Mouse (Mus musculus): ENCODE measurements around the gene Ankfn1. TPM values are rescaled to one million over a fixed set of nuclear protein-coding genes. Genes with fewer than 3 reads are reported as not detected.

The Ankfn1 gene
- polyA plus RNA-seq, 1 experiment from 2014 or later: 0.52 TPM

DNA sequence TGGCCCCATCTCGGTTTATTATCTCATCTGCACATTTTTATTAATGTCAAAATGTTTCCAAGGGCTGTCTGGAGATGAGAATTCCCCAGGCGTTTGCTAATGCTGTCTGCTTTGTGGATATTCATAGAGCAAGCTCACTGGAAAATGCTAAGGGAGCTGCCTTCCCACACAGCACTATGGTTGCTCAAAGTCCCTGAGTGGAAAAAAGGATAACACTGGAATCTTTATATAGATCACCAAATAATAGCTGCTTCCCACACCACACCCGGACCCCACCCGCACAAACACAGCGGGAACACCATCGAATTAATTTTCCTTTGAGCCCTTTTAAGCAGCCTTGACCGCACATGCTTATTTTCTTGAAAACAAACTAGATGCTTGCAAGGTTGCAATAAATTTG, 169.4 kb downstream of the Ankfn1 start:
- no peaks in the 10 kb centered on the region for H3K36me3 ChIP-seq
- no peak overlapping the region for H3K27ac ChIP-seq
- H3K9me3 ChIP-seq: no peaks in the 10 kb centered on the region
- H3K4me1 ChIP-seq: peaks cover 10% of the 10 kb centered on the region; the same call in 1 of the 2 replicates
- no peak overlapping the region for H3K4me2 ChIP-seq (replicated peaks)
- no peak for ATAC-seq (ENCODE audit: low FRiP score, low read depth)
- H3K4me3 ChIP-seq: no peak overlapping the region
- WGBS: 74% methylated on average over 7 of the region's 7 CpGs
- no peak overlapping the region for H3K9ac ChIP-seq
- peaks cover 16% of the 10 kb centered on the region for H3K27me3 ChIP-seq

DNA sequence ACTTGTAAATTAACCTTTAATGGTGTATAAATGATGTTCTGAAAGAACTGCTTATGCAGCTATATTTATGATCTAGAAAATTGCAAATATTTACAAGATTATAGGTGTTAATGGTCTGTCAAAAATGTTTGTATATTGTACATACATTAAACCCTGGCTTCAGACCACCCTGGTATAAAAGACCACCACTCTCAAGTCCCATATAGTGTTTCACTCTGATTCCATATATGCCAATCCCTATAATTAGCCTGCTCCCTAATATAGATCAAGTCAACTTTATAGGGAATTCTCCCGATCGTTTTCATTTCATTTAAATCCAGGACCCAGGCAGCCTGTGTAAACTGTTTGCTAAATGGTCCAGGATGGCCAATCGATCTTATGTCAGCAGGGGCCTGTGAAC, 170.2 kb downstream of the Ankfn1 start:
- Histone ChIP-seq H3K4me2 (replicated peaks) (no peak overlapping the region), H3K4me3 (no peak overlapping the region), H3K27me3 (peaks cover 16% of the 10 kb centered on the region), H3K36me3 (no peaks in the 10 kb centered on the region), H3K9me3 (no peaks in the 10 kb centered on the region), H3K4me1 (peaks cover 10% of the 10 kb centered on the region; the same call in 1 of the 2 replicates), H3K27ac (no peak overlapping the region), H3K9ac (no peak overlapping the region)
- no peak for ATAC-seq (ENCODE audit: low FRiP score, low read depth)
- WGBS: 37% methylated on average over 3 of the region's 3 CpGs

DNA sequence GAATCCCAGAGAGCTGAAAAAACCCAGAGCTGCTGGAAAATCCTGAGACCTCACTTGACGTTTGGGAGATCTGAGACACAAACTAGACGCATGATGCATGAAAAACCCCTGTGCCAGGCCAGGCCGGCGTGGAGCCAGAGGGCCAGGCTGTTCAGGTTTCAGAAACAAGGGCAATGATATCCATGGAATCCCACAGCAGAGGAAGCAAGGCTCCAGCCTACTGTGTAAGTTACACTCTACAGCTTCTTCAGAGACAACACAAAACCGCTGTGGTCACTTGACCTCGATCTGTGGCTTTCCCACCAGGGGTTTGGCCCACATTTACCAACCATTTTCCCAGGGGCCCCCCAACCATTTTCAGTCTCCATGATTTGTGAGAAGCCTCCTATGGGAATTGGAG, 171.1 kb downstream of the Ankfn1 start:
- no peak overlapping the region for H3K4me2 ChIP-seq (replicated peaks)
- ATAC-seq (ENCODE audit: low FRiP score, low read depth): no peak
- H3K36me3 ChIP-seq: no peaks in the 10 kb centered on the region
- H3K27ac ChIP-seq: no peak overlapping the region
- 69% methylated on average over 6 of the region's 6 CpGs for WGBS
- H3K9ac ChIP-seq: no peak overlapping the region
- peaks cover 6% of the 10 kb centered on the region; the same call in 1 of the 2 replicates for H3K4me1 ChIP-seq
- no peaks in the 10 kb centered on the region for H3K9me3 ChIP-seq
- no peak overlapping the region for H3K4me3 ChIP-seq
- peaks cover 16% of the 10 kb centered on the region for H3K27me3 ChIP-seq

DNA sequence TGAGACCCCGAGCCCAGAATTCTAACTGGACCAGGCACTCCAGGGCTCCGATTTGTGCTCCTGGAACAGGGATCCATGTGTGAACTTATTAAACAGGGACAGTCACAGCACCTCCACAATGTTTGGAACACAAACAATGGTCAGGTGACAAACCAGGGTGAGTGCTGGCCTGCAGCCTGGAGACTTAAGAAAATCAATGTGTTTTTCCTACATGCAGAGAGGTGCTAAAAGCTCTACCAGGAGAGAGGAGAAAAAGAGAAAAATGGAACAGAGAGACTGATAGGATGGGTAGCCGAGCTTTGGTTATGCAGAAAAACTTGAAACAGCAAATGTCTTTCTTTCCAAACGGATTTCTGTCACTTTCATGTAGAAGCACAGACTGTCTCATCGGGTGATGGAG, 174.5 kb downstream of the Ankfn1 start:
- Histone ChIP-seq H3K9me3 (no peaks in the 10 kb centered on the region), H3K4me2 (replicated peaks) (no peak overlapping the region), H3K9ac (no peak overlapping the region), H3K4me1 (peaks cover 6% of the 10 kb centered on the region; the same call in 1 of the 2 replicates), H3K4me3 (no peak overlapping the region), H3K36me3 (no peaks in the 10 kb centered on the region), H3K27me3 (peaks cover 7% of the 10 kb centered on the region; the same call in 1 of the 2 replicates), H3K27ac (no peak overlapping the region)
- no peak for ATAC-seq (ENCODE audit: low FRiP score, low read depth)
- WGBS: 80% methylated on average over 5 of the region's 5 CpGs

DNA sequence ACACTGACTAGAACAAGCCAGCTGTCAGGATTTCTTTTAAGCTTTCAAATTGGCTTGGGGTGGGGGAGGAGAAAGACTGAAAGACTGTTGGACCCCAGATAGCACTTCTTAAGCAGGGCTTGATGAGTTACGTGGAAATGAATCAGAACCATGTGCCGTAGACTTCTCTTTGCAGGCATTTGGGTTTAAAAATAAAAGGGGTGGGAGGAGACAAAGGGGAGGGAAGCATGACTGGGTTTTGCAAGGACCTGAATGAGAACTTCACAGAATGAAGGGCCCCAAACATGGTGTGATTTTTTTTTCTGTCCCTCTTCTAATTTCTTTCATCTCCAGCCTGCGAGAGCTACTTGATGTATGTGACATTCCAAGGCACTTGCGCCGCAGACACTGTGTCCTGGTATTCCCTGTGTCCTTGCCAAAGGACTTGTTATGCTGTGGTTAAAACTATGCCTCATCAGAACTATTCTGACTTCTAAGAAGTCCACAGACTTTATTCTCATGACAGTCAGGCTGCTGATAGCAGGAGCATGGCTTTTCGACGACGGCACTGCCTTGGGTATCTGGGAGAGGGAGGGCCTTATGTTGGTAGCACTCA, 176.4 kb downstream of the Ankfn1 start:
- Histone ChIP-seq H3K9ac (no peak overlapping the region), H3K9me3 (no peaks in the 10 kb centered on the region), H3K27ac (no peak overlapping the region), H3K27me3 (peaks cover 7% of the 10 kb centered on the region; the same call in 1 of the 2 replicates), H3K4me3 (no peak overlapping the region), H3K36me3 (no peaks in the 10 kb centered on the region), H3K4me2 (replicated peaks) (no peak overlapping the region), H3K4me1 (no peaks in the 10 kb centered on the region)
- 66% methylated on average over 8 of the region's 8 CpGs for WGBS
- no peak for ATAC-seq (ENCODE audit: low FRiP score, low read depth)

DNA sequence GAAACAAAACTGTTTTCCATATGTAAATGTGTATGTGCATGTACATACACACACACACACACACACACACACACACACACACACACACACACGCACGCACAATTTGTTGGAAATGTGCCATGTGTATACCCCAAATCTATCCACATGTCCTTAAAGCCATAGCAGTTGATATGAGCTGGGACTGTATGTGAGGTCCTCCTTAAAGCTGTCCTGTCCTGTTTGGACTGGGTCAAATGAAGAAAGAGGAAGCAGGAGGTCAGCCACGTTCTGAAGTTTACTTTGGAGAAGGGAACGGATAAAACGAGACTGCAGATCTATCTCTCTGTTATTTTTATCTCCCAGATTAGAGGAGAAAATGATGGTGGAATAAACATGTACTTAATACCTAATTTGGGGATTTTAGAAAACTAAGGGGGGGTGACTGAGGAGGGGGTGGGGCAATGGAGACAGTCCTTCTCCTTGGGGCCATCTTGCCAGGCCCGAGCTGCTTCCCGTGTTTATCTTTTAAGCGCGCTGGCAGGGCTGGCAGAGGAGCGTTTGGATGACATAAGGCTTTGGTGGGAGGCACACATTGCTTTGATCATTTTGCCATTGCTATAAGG, 187.1 kb downstream of the Ankfn1 start:
- H3K4me2 ChIP-seq (replicated peaks): no peak overlapping the region
- no peaks in the 10 kb centered on the region for H3K27me3 ChIP-seq
- H3K9me3 ChIP-seq: no peaks in the 10 kb centered on the region
- H3K9ac ChIP-seq: no peak overlapping the region
- no peak overlapping the region for H3K27ac ChIP-seq
- ATAC-seq (ENCODE audit: low FRiP score, low read depth): no peak
- no peaks in the 10 kb centered on the region for H3K36me3 ChIP-seq
- no peaks in the 10 kb centered on the region for H3K4me1 ChIP-seq
- H3K4me3 ChIP-seq: no peak overlapping the region
- 79% methylated on average over 10 of the region's 10 CpGs for WGBS

DNA sequence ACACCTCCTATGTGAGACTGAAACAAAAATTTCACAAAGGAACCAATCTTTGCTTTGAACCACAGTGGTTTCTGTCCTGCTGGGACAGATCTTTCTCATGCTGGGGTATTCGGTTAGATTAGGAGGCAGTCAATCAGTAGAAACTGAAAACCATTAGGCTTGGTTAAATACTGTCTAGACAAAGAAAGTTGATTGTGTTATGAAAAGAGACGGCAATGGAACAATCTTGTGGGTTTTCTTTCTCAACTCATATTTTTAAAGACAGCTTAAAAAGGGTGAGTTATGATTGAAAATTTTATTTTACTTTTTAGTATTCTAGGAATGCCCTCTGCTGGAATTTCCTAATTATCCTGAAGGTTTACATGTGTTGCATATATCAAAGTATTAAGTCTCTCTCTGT, 191.1 kb downstream of the Ankfn1 start:
- ATAC-seq (ENCODE audit: low FRiP score, low read depth): no peak
- WGBS: 70% methylated on average over 2 of the region's 2 CpGs
- no peaks in the 10 kb centered on the region for H3K36me3 ChIP-seq
- H3K4me2 ChIP-seq (replicated peaks): no peak overlapping the region
- H3K27ac ChIP-seq: no peak overlapping the region
- no peaks in the 10 kb centered on the region for H3K27me3 ChIP-seq
- H3K9ac ChIP-seq: no peak overlapping the region
- H3K9me3 ChIP-seq: no peaks in the 10 kb centered on the region
- no peak overlapping the region for H3K4me3 ChIP-seq
- no peaks in the 10 kb centered on the region for H3K4me1 ChIP-seq

DNA sequence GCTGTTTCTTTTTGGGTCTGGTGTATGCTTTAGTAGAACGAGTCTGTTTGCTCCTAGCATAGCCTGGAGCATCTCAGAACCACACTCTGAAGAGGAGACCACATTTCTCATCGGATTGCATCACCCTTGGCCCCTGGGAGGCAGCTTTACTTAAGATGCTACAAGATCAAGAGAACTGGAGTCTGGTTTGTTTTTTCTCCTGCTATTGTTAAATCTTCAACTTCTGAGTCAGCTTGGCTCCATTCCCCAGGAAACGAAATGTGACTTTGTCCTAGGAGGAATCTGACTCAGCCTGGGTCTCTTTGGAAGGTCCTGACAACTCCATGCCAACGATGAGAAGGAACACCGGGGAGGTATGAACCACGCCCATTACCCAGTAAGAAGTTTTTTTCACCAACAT, 197.6 kb downstream of the Ankfn1 start:
- no peaks in the 10 kb centered on the region for H3K27me3 ChIP-seq
- no peaks in the 10 kb centered on the region for H3K36me3 ChIP-seq
- no peaks in the 10 kb centered on the region for H3K9me3 ChIP-seq
- H3K4me3 ChIP-seq: no peak overlapping the region
- 80% methylated on average over 6 of the region's 6 CpGs for WGBS
- ATAC-seq (ENCODE audit: low FRiP score, low read depth): no peak
- H3K27ac ChIP-seq: no peak overlapping the region
- no peaks in the 10 kb centered on the region for H3K4me1 ChIP-seq
- no peak overlapping the region for H3K4me2 ChIP-seq (replicated peaks)
- no peak overlapping the region for H3K9ac ChIP-seq

DNA sequence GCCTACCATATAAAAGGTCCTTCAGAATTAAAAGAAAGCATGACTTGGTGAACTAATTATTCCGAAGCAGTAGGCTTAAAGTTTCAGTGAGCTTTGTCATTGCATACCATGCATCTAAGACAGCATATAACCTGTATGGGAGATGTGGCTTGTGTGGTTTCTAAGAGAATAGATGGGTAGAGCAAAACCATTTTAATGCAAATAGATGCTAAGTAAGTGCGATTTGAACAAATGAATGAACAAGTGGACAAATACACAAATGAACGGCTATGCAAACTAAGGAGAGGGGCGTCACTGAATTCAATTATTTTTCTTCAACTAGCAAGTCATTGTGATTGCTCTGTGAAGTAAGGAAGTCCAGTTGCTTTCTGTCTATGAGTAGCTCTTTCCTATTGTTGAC, 198.3 kb downstream of the Ankfn1 start:
- WGBS: 85% methylated on average over 4 of the region's 4 CpGs
- Histone ChIP-seq H3K27ac (no peak overlapping the region), H3K4me2 (replicated peaks) (no peak overlapping the region), H3K27me3 (no peaks in the 10 kb centered on the region), H3K9me3 (no peaks in the 10 kb centered on the region), H3K9ac (no peak overlapping the region), H3K36me3 (no peaks in the 10 kb centered on the region), H3K4me1 (0 out of 2 replicates have a peak, but pooled peaks cover 4% of the 10 kb centered on the region), H3K4me3 (no peak overlapping the region)
- ATAC-seq (ENCODE audit: low FRiP score, low read depth): no peak

DNA sequence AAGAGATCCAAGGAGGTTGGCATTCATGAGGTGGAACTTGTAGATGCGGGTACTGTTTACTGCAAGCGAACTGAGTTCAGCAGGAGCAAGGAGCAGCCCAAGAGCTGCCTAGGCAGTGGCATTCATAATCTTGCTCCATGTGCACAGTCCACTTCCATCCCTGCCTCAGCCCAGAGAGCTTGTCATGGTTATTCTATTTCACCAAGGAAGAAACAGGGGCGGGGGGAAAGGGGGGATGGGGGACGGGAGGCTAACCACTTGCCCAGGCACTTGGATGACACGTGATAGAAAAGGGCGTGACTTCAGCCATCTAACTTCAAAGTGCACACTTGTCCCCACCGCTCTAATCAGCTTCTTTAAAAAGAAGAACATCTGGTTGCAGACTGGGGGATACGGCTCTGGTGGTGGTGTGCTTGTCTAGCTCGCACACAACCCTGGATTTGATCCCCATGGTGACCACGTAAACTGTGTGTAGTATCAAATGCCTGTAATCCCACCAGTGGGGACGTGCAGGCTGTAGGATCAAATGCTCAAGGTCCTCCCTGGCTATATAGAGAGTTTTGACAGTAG, 203.1 kb downstream of the Ankfn1 start:
- H3K4me1 ChIP-seq: peaks cover 4% of the 10 kb centered on the region; the same call in 1 of the 2 replicates
- no peaks in the 10 kb centered on the region for H3K9me3 ChIP-seq
- no peak overlapping the region for H3K27ac ChIP-seq
- peak; percentile 76 for ATAC-seq (ENCODE audit: low FRiP score, low read depth)
- H3K9ac ChIP-seq: no peak overlapping the region
- no peak overlapping the region for H3K4me3 ChIP-seq
- H3K27me3 ChIP-seq: no peaks in the 10 kb centered on the region
- H3K36me3 ChIP-seq: no peaks in the 10 kb centered on the region
- 34% methylated on average over 11 of the region's 11 CpGs for WGBS
- no peak overlapping the region for H3K4me2 ChIP-seq (replicated peaks)

DNA sequence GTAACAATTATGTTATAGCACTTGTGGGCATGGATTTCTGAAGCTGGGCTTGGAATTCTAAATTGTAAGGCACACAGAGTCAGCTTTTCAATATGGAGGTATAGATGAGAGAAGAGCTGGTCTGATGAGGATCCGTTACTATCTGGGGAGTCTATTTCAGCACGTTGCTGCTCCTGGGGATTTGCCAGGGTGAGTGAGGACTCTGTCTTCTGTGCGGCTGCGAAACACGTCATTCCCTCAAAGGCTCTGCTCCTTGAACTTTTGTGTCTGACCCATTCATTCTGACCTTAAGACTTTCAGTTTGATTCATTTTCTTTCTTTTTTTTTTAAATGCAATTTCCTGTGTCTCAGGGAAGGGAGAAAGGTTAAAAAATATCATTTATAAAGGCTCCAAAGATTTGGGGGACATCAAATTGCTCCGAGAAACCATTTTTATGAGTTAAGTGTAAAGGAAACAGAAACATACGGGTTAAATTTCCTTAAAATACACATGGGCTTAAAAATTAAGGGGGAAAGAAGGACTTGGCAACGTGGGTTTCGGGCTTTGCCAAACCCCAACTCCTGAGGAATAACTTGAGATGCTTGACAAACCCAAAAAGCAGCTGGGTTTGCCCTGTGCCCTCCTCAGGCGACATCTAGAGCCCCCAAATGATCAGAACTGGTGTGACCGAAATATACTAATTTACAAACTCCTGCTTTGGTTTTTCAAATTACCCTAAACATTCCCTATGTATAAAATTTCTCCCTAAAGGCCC, 207.9 kb downstream of the Ankfn1 start:
- no peaks in the 10 kb centered on the region for H3K36me3 ChIP-seq
- no peaks in the 10 kb centered on the region for H3K9me3 ChIP-seq
- no peak for ATAC-seq (ENCODE audit: low FRiP score, low read depth)
- no peak overlapping the region for H3K27ac ChIP-seq
- no peak overlapping the region for H3K4me2 ChIP-seq (replicated peaks)
- 41% methylated on average over 11 of the region's 11 CpGs for WGBS
- no peaks in the 10 kb centered on the region for H3K27me3 ChIP-seq
- no peak overlapping the region for H3K4me3 ChIP-seq
- peaks cover 3% of the 10 kb centered on the region; the same call in 1 of the 2 replicates for H3K4me1 ChIP-seq
- H3K9ac ChIP-seq: no peak overlapping the region

DNA sequence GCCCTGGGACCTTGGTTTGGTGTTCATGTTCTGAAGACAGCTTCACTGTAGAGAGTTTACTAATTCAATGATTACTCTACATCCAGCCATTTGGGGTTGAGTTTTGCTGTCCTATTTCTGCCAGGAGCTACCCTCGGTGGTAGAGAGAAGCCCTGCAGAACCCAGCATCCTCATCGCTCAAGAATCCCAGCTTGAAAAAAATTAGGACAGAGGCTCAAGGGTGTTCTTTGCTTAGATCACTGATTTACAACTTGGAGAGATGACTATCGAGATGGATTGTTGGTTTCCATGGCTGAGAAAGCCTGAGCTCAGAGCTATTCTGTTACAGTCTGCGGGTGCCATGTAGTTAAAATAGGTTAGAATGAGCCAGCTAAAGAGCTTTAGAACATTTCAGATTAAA, 209.2 kb downstream of the Ankfn1 start:
- H3K9me3 ChIP-seq: no peaks in the 10 kb centered on the region
- no peak overlapping the region for H3K4me2 ChIP-seq (replicated peaks)
- 86% methylated on average over 4 of the region's 4 CpGs for WGBS
- ATAC-seq (ENCODE audit: low FRiP score, low read depth): no peak
- H3K9ac ChIP-seq: no peak overlapping the region
- H3K4me3 ChIP-seq: no peak overlapping the region
- H3K27ac ChIP-seq: no peak overlapping the region
- no peaks in the 10 kb centered on the region for H3K27me3 ChIP-seq
- no peaks in the 10 kb centered on the region for H3K36me3 ChIP-seq
- no peaks in the 10 kb centered on the region; the same call in 1 of the 2 replicates for H3K4me1 ChIP-seq
